Mouse (Mus musculus): Measurements from ENCODE around the gene Ftl1.
"Not testable (repeated sequence)": the region's sequence is repeated elsewhere in the genome, so short reads cannot be mapped to it uniquely, and the experiment has no call there.

Gene Ftl1

GRCm38 (mm10) chr7:45459564-45460140, at the start of gene Ftl1:
Gene Ftl1, minus strand, starts transcription at chr7:45459884.
- DNase-seq (ENCODE audit: low spot score) = peak; percentile 95

GRCm38 (mm10) chr7:45509181-45509882, 49.6 kb upstream of the Ftl1 start:
- no peak for DNase-seq (ENCODE audit: low spot score)

GRCm38 (mm10) chr7:45508561-45508960, 48.9 kb upstream of the Ftl1 start:
- DNase-seq (ENCODE audit: low spot score) = no peak

- DNase-seq (ENCODE audit: low spot score) = no peak
Observed at GRCm38 (mm10) chr7:45507583-45507982, 47.9 kb upstream of the Ftl1 start.

- no peak for DNase-seq (ENCODE audit: low spot score)
Observed at GRCm38 (mm10) chr7:45498427-45498826, 38.7 kb upstream of the Ftl1 start.

- no peak for DNase-seq (ENCODE audit: low spot score)
Observed at GRCm38 (mm10) chr7:45494548-45494947, 34.9 kb upstream of the Ftl1 start.

GRCm38 (mm10) chr7:45492951-45493350, 33.3 kb upstream of the Ftl1 start:
- no peak for DNase-seq (ENCODE audit: low spot score)

- DNase-seq (ENCODE audit: low spot score) = no peak
Observed at GRCm38 (mm10) chr7:45492225-45492844, 32.7 kb upstream of the Ftl1 start.

- no peak for DNase-seq (ENCODE audit: low spot score)
Observed at GRCm38 (mm10) chr7:45491264-45491663, 31.6 kb upstream of the Ftl1 start.

- DNase-seq (ENCODE audit: low spot score) = no peak
Observed at GRCm38 (mm10) chr7:45490822-45491221, 31.1 kb upstream of the Ftl1 start.

GRCm38 (mm10) chr7:45489578-45489977, 29.9 kb upstream of the Ftl1 start:
- DNase-seq (ENCODE audit: low spot score) = no peak

- DNase-seq (ENCODE audit: low spot score) = no peak
Observed at GRCm38 (mm10) chr7:45488293-45489204, 28.9 kb upstream of the Ftl1 start, which contains the start of gene Dhdh. Gene Dhdh, minus strand, starts transcription at chr7:45488805.

GRCm38 (mm10) chr7:45487861-45488292, 28.2 kb upstream of the Ftl1 start:
- no peak for DNase-seq (ENCODE audit: low spot score)

GRCm38 (mm10) chr7:45486761-45487415, 27.2 kb upstream of the Ftl1 start, which contains the start of gene Gm45808:
Gene Gm45808, minus strand, starts transcription at chr7:45486811.
- DNase-seq (ENCODE audit: low spot score) = no peak

GRCm38 (mm10) chr7:45486158-45486557, 26.5 kb upstream of the Ftl1 start:
- DNase-seq (ENCODE audit: low spot score) = no peak

- not testable (repeated sequence) for DNase-seq (ENCODE audit: low spot score)
Observed at GRCm38 (mm10) chr7:45484985-45485384, 25.3 kb upstream of the Ftl1 start.

GRCm38 (mm10) chr7:45482166-45482565, 22.5 kb upstream of the Ftl1 start:
- DNase-seq (ENCODE audit: low spot score) = no peak

- no peak for DNase-seq (ENCODE audit: low spot score)
Observed at GRCm38 (mm10) chr7:45481374-45481927, 21.8 kb upstream of the Ftl1 start, which contains the start of gene Tulp2. Gene Tulp2, plus strand, starts transcription at chr7:45481877.

GRCm38 (mm10) chr7:45480310-45480709, 20.6 kb upstream of the Ftl1 start:
- DNase-seq (ENCODE audit: low spot score) = not testable (repeated sequence)

GRCm38 (mm10) chr7:45478774-45479173, 19.1 kb upstream of the Ftl1 start:
- no peak for DNase-seq (ENCODE audit: low spot score)

GRCm38 (mm10) chr7:45477003-45477402, 17.3 kb upstream of the Ftl1 start:
- DNase-seq (ENCODE audit: low spot score) = no peak

Data from layer of hippocampus, adult 9-10 months (tissue).